Mouse (Mus musculus) splenic B cell, adult 2 months (primary cell): ENCODE results near the gene Ano6.

Source experiments
- DNase-seq: peaks from one replicate; pipeline ENCODE4 v3.0.0-alpha.2; 2011; ENCODE audit warnings: low read depth, low spot score
- H3K27me3 ChIP-seq: 2 replicates; pipeline ENCODE4 v1.6.1; 2012; ENCODE audit warnings: mild to moderate bottlenecking, low read length, moderate library complexity, mixed read lengths; ENCODE audit not compliant: control insufficient read depth, poor library complexity, insufficient read depth, severe bottlenecking
- H3K36me3 ChIP-seq: 2 replicates; pipeline ENCODE4 v1.6.1; 2012; ENCODE audit warnings: mild to moderate bottlenecking, low read length, moderate library complexity, mixed read lengths; ENCODE audit not compliant: control insufficient read depth, poor library complexity, insufficient read depth, severe bottlenecking

Ano6 gene

GRCm38 (mm10) chr15:95970691-95971090, 180.0 kb downstream of the Ano6 start:
- no peak for DNase-seq
- no peaks in the 10 kb centered on the region for H3K27me3 ChIP-seq
- peaks cover 3% of the 10 kb centered on the region; the same call in 1 of the 2 replicates for H3K36me3 ChIP-seq

DNA sequence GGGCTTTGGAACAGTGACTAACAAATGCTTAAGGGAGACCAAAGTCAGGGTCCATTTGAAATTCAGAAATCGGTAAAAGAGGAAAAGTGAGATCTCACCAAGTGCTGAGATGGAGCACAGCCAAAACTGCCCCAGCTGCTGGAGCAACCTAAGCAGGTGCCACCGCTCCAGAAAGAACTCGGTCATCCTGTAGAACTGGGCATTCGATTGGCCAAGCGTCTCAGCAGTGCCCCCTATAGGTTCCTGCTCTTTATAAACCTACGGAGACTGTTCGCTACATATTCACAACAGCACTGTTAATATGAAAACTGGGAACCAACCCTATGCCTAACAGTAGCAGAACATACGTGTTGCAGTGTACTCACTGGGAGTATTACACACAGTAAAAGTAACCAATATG, 180.7 kb downstream of the Ano6 start:
- Histone ChIP-seq H3K36me3 (peaks cover 3% of the 10 kb centered on the region; the same call in 1 of the 2 replicates), H3K27me3 (no peaks in the 10 kb centered on the region)
- no peak for DNase-seq

- peaks cover 3% of the 10 kb centered on the region; the same call in 1 of the 2 replicates for H3K36me3 ChIP-seq
- H3K27me3 ChIP-seq = no peaks in the 10 kb centered on the region
- no peak for DNase-seq
Observed at GRCm38 (mm10) chr15:95972156-95972555, 181.5 kb downstream of the Ano6 start.

GRCm38 (mm10) chr15:95972621-95973020, 182.0 kb downstream of the Ano6 start:
- Histone ChIP-seq H3K27me3 (no peaks in the 10 kb centered on the region), H3K36me3 (peaks cover 3% of the 10 kb centered on the region; the same call in 1 of the 2 replicates)
- DNase-seq = no peak

- Histone ChIP-seq H3K36me3 (peaks cover 3% of the 10 kb centered on the region; the same call in 1 of the 2 replicates), H3K27me3 (no peaks in the 10 kb centered on the region)
- DNase-seq = no peak
Observed at GRCm38 (mm10) chr15:95974021-95974597, 183.5 kb downstream of the Ano6 start.

DNA sequence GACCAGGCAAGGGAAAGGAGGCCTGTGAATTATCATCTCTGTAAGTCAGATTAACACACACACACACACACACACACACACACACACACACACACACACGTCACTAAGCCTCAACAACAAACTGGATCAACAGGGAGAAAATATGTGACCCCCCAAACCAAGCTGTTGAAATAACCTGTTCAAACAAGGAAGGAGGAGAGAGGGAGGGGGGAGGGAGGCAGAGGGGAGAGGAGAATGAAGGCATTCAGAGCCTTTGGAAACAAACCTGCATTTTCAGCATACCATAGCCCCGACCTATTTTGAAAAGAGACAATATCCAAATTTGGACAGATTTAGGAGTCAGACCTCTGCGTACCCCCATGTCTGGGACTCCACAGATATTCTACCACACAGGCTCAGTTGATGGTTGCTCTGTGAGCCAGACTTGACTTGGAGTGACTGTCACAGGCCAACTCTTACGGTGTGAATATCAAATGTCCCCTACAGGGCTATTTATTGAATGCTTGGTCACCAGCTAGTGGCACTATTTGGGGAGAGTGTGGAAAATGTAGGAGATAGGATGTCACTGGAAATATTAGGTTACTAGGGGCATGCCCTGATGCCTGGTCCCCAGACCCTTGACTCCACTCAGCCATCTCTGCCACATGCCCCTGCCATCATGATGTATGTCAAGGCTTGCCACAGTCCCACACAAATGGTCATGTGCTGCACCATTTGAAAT, 185.7 kb downstream of the Ano6 start:
- peaks cover 3% of the 10 kb centered on the region; the same call in 1 of the 2 replicates for H3K36me3 ChIP-seq
- no peak for DNase-seq
- H3K27me3 ChIP-seq = no peaks in the 10 kb centered on the region

GRCm38 (mm10) chr15:95977169-95977938, 186.7 kb downstream of the Ano6 start:
- no peaks in the 10 kb centered on the region for H3K27me3 ChIP-seq
- H3K36me3 ChIP-seq = peaks cover 2% of the 10 kb centered on the region; the same call in 1 of the 2 replicates
- DNase-seq = no peak

GRCm38 (mm10) chr15:95977939-95978252, 187.3 kb downstream of the Ano6 start:
- H3K27me3 ChIP-seq = no peaks in the 10 kb centered on the region
- peaks cover 2% of the 10 kb centered on the region; the same call in 1 of the 2 replicates for H3K36me3 ChIP-seq
- peak; percentile 54 for DNase-seq

- DNase-seq = no peak
- Histone ChIP-seq H3K27me3 (no peaks in the 10 kb centered on the region), H3K36me3 (no peaks in the 10 kb centered on the region)
Observed at GRCm38 (mm10) chr15:95980641-95981040, 190.0 kb downstream of the Ano6 start.

DNA sequence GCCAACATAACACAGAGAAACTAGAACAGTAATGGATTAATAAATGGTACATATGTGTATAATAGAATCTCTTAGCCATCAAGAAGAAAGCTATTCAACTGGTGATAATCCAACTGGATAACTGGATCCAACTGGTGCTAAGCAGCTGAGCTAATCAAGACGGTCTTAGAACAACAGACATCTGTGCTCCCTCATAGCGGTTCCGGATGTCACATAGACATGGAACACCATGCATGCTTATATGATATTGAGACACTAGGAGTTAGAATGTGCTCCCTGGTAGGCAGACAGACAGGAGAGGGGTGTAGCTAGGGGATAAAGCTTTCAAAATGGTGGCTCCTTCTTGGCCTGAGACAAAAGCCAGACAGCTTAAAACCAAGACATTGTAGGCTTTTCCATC, 197.3 kb downstream of the Ano6 start:
- no peaks in the 10 kb centered on the region for H3K36me3 ChIP-seq
- H3K27me3 ChIP-seq = no peaks in the 10 kb centered on the region
- DNase-seq = no peak

DNA sequence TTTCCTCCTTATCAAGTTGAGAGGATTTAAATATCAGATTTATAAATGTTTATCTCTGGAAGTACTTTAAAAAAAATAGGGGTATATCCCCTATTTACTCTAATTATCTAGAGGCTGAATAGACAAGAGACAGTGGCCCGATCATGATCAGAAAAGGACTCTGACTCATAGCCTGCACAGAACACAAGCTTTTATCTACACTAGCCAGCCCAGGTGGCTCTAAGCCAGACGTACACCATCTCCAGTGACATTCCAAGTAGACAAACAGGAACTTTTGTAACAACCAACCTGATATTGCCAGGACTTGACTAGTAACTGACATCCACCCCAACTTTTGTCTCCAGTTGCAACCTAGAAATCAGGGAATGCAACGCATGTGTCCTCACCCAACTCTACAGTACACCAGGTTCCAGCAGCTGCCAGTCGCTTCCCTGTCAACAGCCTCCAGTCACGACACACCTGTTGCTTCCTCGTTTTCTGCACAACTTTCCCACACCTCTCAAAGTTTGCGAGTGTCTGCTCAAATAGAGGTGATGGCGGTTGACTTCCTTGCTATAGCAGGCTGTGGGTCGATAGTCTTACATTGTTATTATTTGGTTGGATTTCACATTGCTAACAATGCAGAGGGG, 199.0 kb downstream of the Ano6 start:
- DNase-seq = no peak
- Histone ChIP-seq H3K36me3 (no peaks in the 10 kb centered on the region), H3K27me3 (no peaks in the 10 kb centered on the region)

DNA sequence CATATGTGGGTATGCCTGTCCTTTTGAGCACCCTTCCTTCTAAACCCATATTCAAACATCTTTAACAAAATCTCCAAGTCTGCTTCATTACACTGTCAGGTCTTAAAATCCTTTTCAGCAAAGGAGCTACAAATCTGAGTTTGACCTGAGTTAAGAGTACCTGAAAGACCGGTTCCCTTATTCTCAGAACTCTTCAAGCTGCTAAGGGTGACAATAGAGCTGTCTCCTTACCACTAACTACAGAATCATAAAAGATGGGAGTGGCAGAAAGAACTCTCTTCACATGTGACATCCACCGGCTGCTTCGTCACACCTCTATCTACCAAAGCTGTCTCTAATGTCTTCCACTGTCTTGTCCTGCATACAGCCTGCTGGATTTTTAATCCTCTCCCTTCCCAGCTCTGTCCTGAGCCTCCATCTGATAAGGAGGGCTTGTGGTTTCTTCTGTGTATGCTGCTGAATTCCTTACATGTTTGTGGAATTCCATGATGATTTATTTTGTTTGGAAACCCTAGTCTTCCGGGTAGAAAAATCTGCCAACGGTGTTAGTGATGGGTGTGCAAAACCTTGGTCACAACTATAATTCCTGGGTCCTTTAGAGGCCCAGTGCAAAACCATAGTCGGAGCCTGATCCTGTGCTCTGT, 212.4 kb downstream of the Ano6 start:
- no peak for DNase-seq
- Histone ChIP-seq H3K27me3 (no peaks in the 10 kb centered on the region), H3K36me3 (no peaks in the 10 kb centered on the region)

DNA sequence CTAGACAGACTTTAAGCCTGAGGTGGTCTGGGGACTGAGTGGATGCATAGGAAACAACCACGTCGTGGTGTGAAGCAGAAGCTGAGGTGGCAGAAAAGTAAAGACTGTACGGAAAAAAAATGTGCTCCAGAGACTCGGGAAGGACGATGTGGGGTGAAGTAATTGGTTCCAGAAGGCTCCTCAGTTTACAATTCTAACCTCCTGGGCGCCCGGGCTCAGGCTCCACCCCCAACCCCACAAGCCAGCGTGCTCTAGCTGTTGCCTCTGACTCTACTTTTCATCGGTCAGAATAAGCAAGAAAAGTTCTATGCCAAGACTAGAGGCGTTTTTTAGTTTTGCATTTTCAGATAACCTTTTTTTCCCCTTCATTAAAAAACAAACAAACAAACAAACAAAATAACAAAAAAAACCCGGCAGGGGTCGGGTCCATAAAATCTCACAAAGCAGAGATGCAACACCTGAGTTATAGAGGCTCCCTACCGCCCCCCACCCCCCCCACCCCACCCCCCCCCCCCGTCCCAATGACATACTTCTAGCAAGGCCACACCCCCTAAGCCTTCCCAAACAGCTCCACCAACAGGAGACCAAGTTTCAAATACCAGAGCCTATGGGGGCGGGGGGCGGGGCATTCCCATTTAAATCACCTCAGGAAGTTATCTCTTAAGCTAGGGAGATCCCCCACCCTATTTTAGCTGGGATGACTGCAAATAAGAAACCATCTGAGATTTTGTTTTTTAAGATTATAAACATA, 221.2 kb downstream of the Ano6 start:
- H3K27me3 ChIP-seq = no peaks in the 10 kb centered on the region
- no peak for DNase-seq
- no peaks in the 10 kb centered on the region for H3K36me3 ChIP-seq

GRCm38 (mm10) chr15:96012391-96012775, 221.7 kb downstream of the Ano6 start:
- no peaks in the 10 kb centered on the region for H3K27me3 ChIP-seq
- no peak for DNase-seq
- no peaks in the 10 kb centered on the region for H3K36me3 ChIP-seq
